Mouse (Mus musculus) heart, postnatal 0 days (tissue): ENCODE results near the gene Diexf. TPM values are rescaled to one million over a fixed set of nuclear protein-coding genes. Genes with fewer than 3 reads are reported as not detected.

Source experiments
- ATAC-seq: fragments of 200-750 bp; cut with Nextera tagmentation; 2 replicates; pipeline ENCODE4 v1.8.0; 2017; ENCODE audit warnings: low read depth, moderate number of reproducible peaks, moderate library complexity; ENCODE audit not compliant: insufficient read depth
- DNase-seq: peaks from one replicate; pipeline ENCODE4 v3.0.0-alpha.2; 2016; ENCODE audit warnings: low spot score
- H3K27ac ChIP-seq: fragments of 300-500 bp; sonication (generic); 2 replicates; pipeline ENCODE4 v1.5.1; 2014; ENCODE audit warnings: low read depth, mild to moderate bottlenecking
- H3K27me3 ChIP-seq: fragments of 300-500 bp; sonication (generic); 2 replicates; pipeline ENCODE4 v1.6.1; 2014; ENCODE audit warnings: low read length, mixed read lengths; ENCODE audit not compliant: control insufficient read depth, insufficient read depth
- H3K36me3 ChIP-seq: fragments of 300-500 bp; sonication (generic); replicated peaks from 2 replicates; pipeline ENCODE4 v1.6.1; 2014; ENCODE audit warnings: low read length, mixed read lengths; ENCODE audit not compliant: control insufficient read depth, insufficient read depth
- H3K4me1 ChIP-seq: fragments of 300-500 bp; sonication (generic); 2 replicates; pipeline ENCODE4 v1.6.1; 2014; ENCODE audit warnings: antibody characterized with exemption; ENCODE audit not compliant: control insufficient read depth, insufficient read depth
- H3K4me2 ChIP-seq: fragments of 300-500 bp; sonication (generic); 2 replicates; pipeline ENCODE4 v1.6.1; 2014; ENCODE audit warnings: low read depth, mild to moderate bottlenecking, low read length, moderate library complexity
- H3K4me3 ChIP-seq: fragments of 300-500 bp; sonication (generic); 2 replicates; pipeline ENCODE4 v1.5.1; 2014; ENCODE audit warnings: low read depth, low read length
- H3K9ac ChIP-seq: fragments of 300-500 bp; sonication (generic); replicated peaks from 2 replicates; pipeline ENCODE4 v1.6.1; 2014; ENCODE audit warnings: low read depth, low read length, mixed read lengths
- H3K9me3 ChIP-seq: fragments of 300-500 bp; sonication (generic); replicated peaks from 2 replicates; pipeline ENCODE4 v1.6.1; 2016; ENCODE audit warnings: low read length; ENCODE audit not compliant: control insufficient read depth
- CTCF ChIP-seq: IDR thresholded peaks from 2 replicates; pipeline ENCODE4 v1.5.1; 2016; ENCODE audit warnings: antibody characterized with exemption, control low read depth, low read depth
- EP300 ChIP-seq: IDR thresholded peaks from 2 replicates; pipeline ENCODE4 v1.6.1; 2016; ENCODE audit warnings: antibody characterized with exemption, low read depth
- WGBS: fragments of 180-500 bp; shearing (Covaris S2); extraction: QIAGEN DNeasy Blood & Tissue Kit; methylation state at CpG from one replicate; pipeline ENCODE4 v1.1.7; 2014; 5-methylcytosine and 5-hydroxymethylcytosine counted together
- polyA plus RNA-seq: library from polyadenylated mRNA; unstranded; fragments of >200 nt; fragmentation: Nextera tagmentation; extraction: Ambion mirVana; gene quantifications from 2 replicates; pipeline ENCODE4 v1.2.1, GENCODE M21; 2015
- total RNA-seq: library from RNA; depleted of rRNA; stranded (reverse); fragments of >200 nt; gene quantifications from 2 replicates; pipeline ENCODE4 v1.2.3, GENCODE M21; 2014; ENCODE audit warnings: low replicate concordance

Diexf gene
- total and polyA plus RNA-seq, 2 experiments from 2014 or later, result 2.8 to 6.3 TPM

- H3K4me3 ChIP-seq, result no peak overlapping the region
- H3K4me1 ChIP-seq, result peaks cover 6% of the 10 kb centered on the region
- TF ChIP-seq CTCF, result no peak
- no peak overlapping the region for H3K9ac ChIP-seq
- no peak for ATAC-seq
- no peak for DNase-seq
- H3K27ac ChIP-seq, result no peak overlapping the region
- WGBS, result 72% methylated on average over 1 of the region's 1 CpGs
- H3K36me3 ChIP-seq, result no peaks in the 10 kb centered on the region
- no peaks in the 10 kb centered on the region for H3K9me3 ChIP-seq
- H3K27me3 ChIP-seq, result no peaks in the 10 kb centered on the region
- H3K4me2 ChIP-seq, result no peak overlapping the region
Observed at GRCm38 (mm10) chr1:193146416-193146815, 16.3 kb upstream of the Diexf start.

DNA sequence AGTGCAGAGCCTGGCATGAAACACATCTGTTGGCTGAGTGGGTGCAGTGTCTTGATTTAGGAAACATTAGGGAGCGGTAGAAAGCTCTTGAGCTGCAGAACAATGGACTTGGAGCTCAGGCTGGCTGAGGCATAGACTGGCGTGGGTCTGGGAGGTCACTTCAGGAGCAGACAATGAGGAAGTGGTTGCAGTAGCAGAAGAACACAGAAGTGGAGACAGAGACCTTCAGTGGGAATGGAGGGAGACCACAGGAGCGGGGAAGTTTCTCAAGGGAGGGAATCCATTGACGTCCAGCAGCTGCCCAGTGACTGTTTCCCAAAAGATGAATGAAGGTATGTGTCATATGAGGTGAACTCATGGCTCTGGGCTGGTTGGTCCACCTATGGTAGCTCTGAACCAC lies 15.0 kb upstream of the Diexf start:
- no peak overlapping the region for H3K9ac ChIP-seq
- no peaks in the 10 kb centered on the region for H3K36me3 ChIP-seq
- no peak for TF ChIP-seq EP300
- no peak for TF ChIP-seq CTCF
- no peaks in the 10 kb centered on the region for H3K9me3 ChIP-seq
- H3K4me2 ChIP-seq, result no peak overlapping the region
- DNase-seq, result no peak
- H3K27me3 ChIP-seq, result no peaks in the 10 kb centered on the region
- H3K4me3 ChIP-seq, result no peak overlapping the region
- no peaks in the 10 kb centered on the region for H3K4me1 ChIP-seq
- ATAC-seq, result no peak
- H3K27ac ChIP-seq, result no peak overlapping the region
- 67% methylated on average over 4 of the region's 4 CpGs for WGBS

- no peak overlapping the region; the same call in 1 of the 2 replicates for H3K27ac ChIP-seq
- H3K4me1 ChIP-seq, result no peaks in the 10 kb centered on the region
- ATAC-seq, result no peak
- TF ChIP-seq EP300 (no peak), CTCF (no peak)
- H3K4me3 ChIP-seq, result no peak overlapping the region
- WGBS, result 77% methylated on average over 6 of the region's 6 CpGs
- no peaks in the 10 kb centered on the region for H3K36me3 ChIP-seq
- no peak overlapping the region for H3K9ac ChIP-seq
- no peaks in the 10 kb centered on the region for H3K9me3 ChIP-seq
- no peaks in the 10 kb centered on the region for H3K27me3 ChIP-seq
- no peak overlapping the region for H3K4me2 ChIP-seq
- DNase-seq, result no peak
Observed at GRCm38 (mm10) chr1:193144516-193144915, 14.4 kb upstream of the Diexf start.

DNA sequence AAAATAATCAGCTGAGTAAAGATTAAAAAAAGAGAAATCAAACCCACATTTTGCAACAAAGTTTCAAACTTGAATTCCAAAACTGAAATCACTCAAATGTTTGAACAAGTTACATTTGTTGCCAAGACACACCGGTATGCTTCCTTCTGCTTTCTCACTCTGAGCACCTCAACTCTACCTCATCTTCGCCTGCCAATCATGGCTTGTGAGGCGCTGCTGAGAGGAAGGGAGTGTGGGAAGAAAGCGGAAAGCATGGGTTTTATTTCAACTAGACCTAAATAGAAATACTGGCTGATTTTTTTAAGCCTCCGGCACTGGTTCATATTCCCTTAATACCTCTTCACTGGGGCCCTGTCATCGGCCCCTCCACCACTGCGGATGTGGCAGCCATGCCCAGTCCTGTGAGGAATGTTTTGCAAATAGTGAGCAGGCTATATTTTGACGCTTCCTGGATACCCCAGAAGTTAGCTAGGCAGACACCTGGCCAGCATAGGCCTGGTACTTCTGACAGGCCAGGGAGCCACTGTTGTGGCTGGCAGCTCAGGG lies 12.5 kb upstream of the Diexf start:
- Histone ChIP-seq H3K4me2 (no peak overlapping the region), H3K4me3 (no peak overlapping the region), H3K27me3 (no peaks in the 10 kb centered on the region), H3K4me1 (no peaks in the 10 kb centered on the region), H3K9me3 (no peaks in the 10 kb centered on the region), H3K27ac (no peak overlapping the region), H3K9ac (no peak overlapping the region), H3K36me3 (no peaks in the 10 kb centered on the region)
- 77% methylated on average over 8 of the region's 8 CpGs for WGBS
- no peak for ATAC-seq
- no peak for TF ChIP-seq CTCF
- no peak for TF ChIP-seq EP300
- DNase-seq, result no peak

GRCm38 (mm10) chr1:193141118-193141517 lies 11.0 kb upstream of the Diexf start:
- no peak for ATAC-seq
- Histone ChIP-seq H3K27me3 (no peaks in the 10 kb centered on the region), H3K4me1 (no peaks in the 10 kb centered on the region), H3K9me3 (no peaks in the 10 kb centered on the region), H3K4me3 (no peak overlapping the region), H3K9ac (no peak overlapping the region), H3K36me3 (no peaks in the 10 kb centered on the region), H3K27ac (no peak overlapping the region), H3K4me2 (no peak overlapping the region)
- 60% methylated on average over 7 of the region's 7 CpGs for WGBS
- TF ChIP-seq CTCF, result no peak
- TF ChIP-seq EP300, result no peak
- no peak for DNase-seq

DNA sequence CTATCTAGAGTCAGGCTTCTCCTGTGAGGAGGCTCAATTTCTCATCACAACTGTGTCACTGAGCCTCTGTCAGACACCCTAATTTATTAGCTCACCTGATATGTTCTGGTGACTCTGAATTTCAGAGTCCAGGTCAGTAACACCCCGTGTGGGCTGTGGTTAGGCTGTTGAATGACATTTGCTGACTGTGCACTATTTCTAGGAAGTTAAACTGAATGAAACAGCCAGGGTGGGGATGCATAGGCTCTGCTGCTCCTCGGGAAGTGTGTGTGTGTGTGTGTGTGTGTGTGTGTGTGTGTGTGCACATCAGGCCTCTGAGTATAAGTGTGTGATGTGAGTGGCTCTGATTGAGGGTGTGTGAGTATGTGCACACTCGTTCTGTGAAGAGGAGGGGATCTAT lies 8.6 kb upstream of the Diexf start:
- ATAC-seq (no peak), DNase-seq (no peak)
- Histone ChIP-seq H3K27me3 (no peaks in the 10 kb centered on the region), H3K4me2 (no peak overlapping the region), H3K27ac (no peak overlapping the region), H3K36me3 (no peaks in the 10 kb centered on the region), H3K4me1 (no peaks in the 10 kb centered on the region), H3K9ac (no peak overlapping the region), H3K9me3 (no peaks in the 10 kb centered on the region), H3K4me3 (no peak overlapping the region)
- 31% methylated on average over 3 of the region's 3 CpGs for WGBS
- no peak for TF ChIP-seq EP300
- TF ChIP-seq CTCF, result no peak
